Mouse (Mus musculus) liver, embryonic 11.5 days (tissue): Measurements from ENCODE around the gene Xrcc1. TPM values are rescaled to one million over a fixed set of nuclear protein-coding genes. Genes with fewer than 3 reads are reported as not detected.

Source experiments
- ATAC-seq: fragments of 200-750 bp; cut with Nextera tagmentation; replicated peaks from 2 replicates; pipeline ENCODE4 v1.8.0; 2017; ENCODE audit warnings: moderate number of reproducible peaks, mild to moderate bottlenecking, moderate TSS enrichment, moderate library complexity; ENCODE audit not compliant: low FRiP score
- DNase-seq: peaks from one replicate; pipeline ENCODE4 v3.0.0-alpha.2; 2017; ENCODE audit warnings: low spot score
- H3K27ac ChIP-seq: fragments of 300-500 bp; sonication (generic); 2 replicates; pipeline ENCODE4 v1.5.1; 2014; ENCODE audit warnings: mild to moderate bottlenecking, low read depth, low read length, control low read depth
- H3K27me3 ChIP-seq: fragments of 300-500 bp; sonication (generic); replicated peaks from 2 replicates; pipeline ENCODE4 v1.6.1; 2014; ENCODE audit warnings: low read length, mixed read lengths; ENCODE audit not compliant: control insufficient read depth, insufficient read depth
- H3K36me3 ChIP-seq: fragments of 300-500 bp; sonication (generic); 2 replicates; pipeline ENCODE4 v1.6.1; 2014; ENCODE audit warnings: mild to moderate bottlenecking, low read length, moderate library complexity, mixed read lengths; ENCODE audit not compliant: control insufficient read depth, insufficient read depth
- H3K4me1 ChIP-seq: fragments of 300-500 bp; sonication (generic); replicated peaks from 2 replicates; pipeline ENCODE4 v1.6.1; 2014; ENCODE audit warnings: low read length, mixed read lengths; ENCODE audit not compliant: control insufficient read depth, insufficient read depth
- H3K4me2 ChIP-seq: fragments of 300-500 bp; sonication (generic); 2 replicates; pipeline ENCODE4 v1.6.1; 2014; ENCODE audit warnings: mild to moderate bottlenecking, control low read depth, moderate library complexity
- H3K4me3 ChIP-seq: fragments of 300-500 bp; sonication (generic); 2 replicates; pipeline ENCODE4 v1.5.1; 2014; ENCODE audit warnings: low read depth, low read length, control low read depth
- H3K9ac ChIP-seq: fragments of 300-500 bp; sonication (generic); 2 replicates; pipeline ENCODE4 v1.6.1; 2014; ENCODE audit warnings: low read depth, low read length, control low read depth
- H3K9me3 ChIP-seq: fragments of 300-500 bp; sonication (generic); 2 replicates; pipeline ENCODE4 v1.6.1; 2016; ENCODE audit warnings: low read length, inconsistent platforms, mixed read lengths; ENCODE audit not compliant: control insufficient read depth
- WGBS: fragments of 180-500 bp; shearing (Covaris S2); extraction: QIAGEN DNeasy Blood & Tissue Kit; methylation state at CpG from one replicate; pipeline ENCODE4 v1.1.7; 2014; 5-methylcytosine and 5-hydroxymethylcytosine counted together
- polyA plus RNA-seq: library from polyadenylated mRNA; unstranded; fragments of >200 nt; fragmentation: Nextera tagmentation; extraction: Ambion mirVana; gene quantifications from 2 replicates; pipeline ENCODE4 v1.2.1, GENCODE M21; 2014

Xrcc1 gene
- polyA plus RNA-seq, 1 experiment from 2014 or later, result 102 TPM

DNA sequence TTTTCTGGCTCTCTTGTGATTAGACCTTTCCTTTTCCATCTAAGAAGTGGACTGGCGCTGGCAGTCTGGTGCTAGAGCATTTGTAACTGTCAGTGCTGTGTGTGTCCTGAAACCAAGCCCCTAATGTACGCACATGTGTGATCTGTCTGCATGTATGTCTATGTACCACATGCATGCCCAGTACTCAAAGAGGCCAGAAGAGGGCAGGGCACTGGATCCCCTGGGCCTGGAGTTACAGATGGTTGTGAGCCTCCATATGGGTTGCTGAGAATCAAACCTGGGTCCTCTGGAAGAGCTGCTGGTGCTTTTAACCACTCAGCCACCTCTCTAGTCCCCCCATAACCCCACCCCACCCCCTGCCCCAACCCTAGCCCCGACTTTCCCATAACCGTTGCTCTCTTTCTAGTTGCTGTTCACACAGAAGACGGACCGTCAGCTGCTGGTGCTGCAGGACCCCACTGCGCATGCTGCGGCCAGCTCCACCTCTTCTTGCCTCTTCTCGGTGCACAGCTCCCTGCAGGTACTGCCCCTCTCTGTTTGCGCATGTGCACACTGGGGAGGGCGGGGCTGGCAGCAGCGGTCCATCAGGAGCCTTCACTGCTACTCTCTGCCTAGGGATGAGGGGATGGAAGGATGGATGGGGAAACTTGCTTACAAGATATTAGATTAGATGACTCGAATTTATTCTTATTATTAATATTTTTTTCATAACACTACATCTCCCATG lies 73.7 kb downstream of the Xrcc1 start:
- Histone ChIP-seq H3K36me3 (peaks cover 4% of the 10 kb centered on the region), H3K4me1 (peaks cover 3% of the 10 kb centered on the region), H3K9me3 (peaks cover 4% of the 10 kb centered on the region; the same call in 1 of the 2 replicates), H3K27me3 (no peaks in the 10 kb centered on the region), H3K4me2 (no peak overlapping the region), H3K27ac (no peak overlapping the region), H3K9ac (no peak overlapping the region), H3K4me3 (no peak overlapping the region)
- WGBS, result 77% methylated on average over 13 of the region's 13 CpGs
- ATAC-seq, result no peak
- no peak for DNase-seq

DNA sequence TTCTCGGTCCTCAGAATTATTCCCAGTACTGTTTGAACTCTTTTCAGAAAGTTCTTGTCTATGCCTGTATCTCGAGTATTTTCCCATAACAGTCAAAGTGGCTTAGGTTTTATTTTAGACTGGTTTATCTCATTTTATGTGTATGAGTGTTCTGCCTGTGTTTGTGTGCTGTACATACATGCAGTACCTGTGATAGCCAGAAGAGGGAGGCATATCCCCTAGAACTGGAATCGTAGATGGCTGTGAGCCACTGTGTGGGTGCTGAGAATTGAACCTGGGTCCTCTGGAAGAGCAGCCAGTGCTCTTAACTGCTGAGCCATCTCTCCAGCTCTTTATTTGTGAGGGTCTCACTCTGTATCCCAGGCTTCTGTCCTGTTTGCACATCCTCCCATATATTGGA lies 75.1 kb downstream of the Xrcc1 start:
- ATAC-seq (no peak), DNase-seq (no peak)
- Histone ChIP-seq H3K27ac (no peak overlapping the region), H3K36me3 (peaks cover 4% of the 10 kb centered on the region), H3K4me1 (peaks cover 3% of the 10 kb centered on the region), H3K4me2 (no peak overlapping the region), H3K9me3 (peaks cover 4% of the 10 kb centered on the region; the same call in 1 of the 2 replicates), H3K9ac (no peak overlapping the region), H3K27me3 (no peaks in the 10 kb centered on the region), H3K4me3 (no peak overlapping the region)
- WGBS, result 81% methylated on average over 3 of the region's 3 CpGs

GRCm38 (mm10) chr7:24622967-24623366 lies 76.9 kb downstream of the Xrcc1 start:
- 75% methylated on average over 6 of the region's 6 CpGs for WGBS
- DNase-seq (no peak), ATAC-seq (no peak)
- Histone ChIP-seq H3K9ac (no peak overlapping the region), H3K36me3 (peaks cover 4% of the 10 kb centered on the region), H3K27me3 (no peaks in the 10 kb centered on the region), H3K4me2 (no peak overlapping the region), H3K9me3 (peaks cover 4% of the 10 kb centered on the region; the same call in 1 of the 2 replicates), H3K4me3 (no peak overlapping the region), H3K27ac (no peak overlapping the region), H3K4me1 (no peaks in the 10 kb centered on the region; the same call in 1 of the 2 replicates)

Other genes with a start within 250 kb of the Xrcc1 start
- gene Zfp61, start 245.1 kb upstream of the Xrcc1 start, polyA plus RNA-seq, result 10.8 and 13.2 TPM in 2 replicates
- 5.6 and 5.8 TPM in 2 replicates for gene Zfp94, start 229.6 kb upstream of the Xrcc1 start, polyA plus RNA-seq
- gene Tescl, start 212.4 kb upstream of the Xrcc1 start, polyA plus RNA-seq, result 0.22 TPM in 1 of 2 replicates, not detected in the other
- not detected in 2 replicates for gene Lypd5, start 197.1 kb upstream of the Xrcc1 start, polyA plus RNA-seq
- 119 and 123 TPM in 2 replicates for gene Kcnn4, start 176.0 kb upstream of the Xrcc1 start, polyA plus RNA-seq
- 30.2 and 34.8 TPM in 2 replicates for gene Smg9, start 146.7 kb upstream of the Xrcc1 start, polyA plus RNA-seq
- not detected in 2 replicates for gene Irgc1, start 94.0 kb upstream of the Xrcc1 start, polyA plus RNA-seq
- 5.6 and 5.7 TPM in 2 replicates for gene Plaur, start 83.8 kb upstream of the Xrcc1 start, polyA plus RNA-seq
- 0.25 and 0.27 TPM in 2 replicates for gene Cadm4, start 64.3 kb upstream of the Xrcc1 start, polyA plus RNA-seq
- 20.3 and 23.0 TPM in 2 replicates for gene Zfp428, start 39.3 kb upstream of the Xrcc1 start, polyA plus RNA-seq
- gene AC161166.1, start 33.8 kb upstream of the Xrcc1 start, polyA plus RNA-seq, result 0.34 TPM in 1 of 2 replicates, not detected in the other
- 3.5 and 4.1 TPM in 2 replicates for gene Irgq, start 15.6 kb upstream of the Xrcc1 start, polyA plus RNA-seq
- not detected in 2 replicates for gene Pinlyp, start 171 bp upstream of the Xrcc1 start, polyA plus RNA-seq
- 20.7 and 21.9 TPM in 2 replicates for gene Ethe1, start 41.3 kb downstream of the Xrcc1 start, polyA plus RNA-seq
- gene Zfp575, start 41.4 kb downstream of the Xrcc1 start, polyA plus RNA-seq, result 0.65 and 0.82 TPM in 2 replicates
- gene Phldb3, start 64.5 kb downstream of the Xrcc1 start, polyA plus RNA-seq, result 0.13 and 0.14 TPM in 2 replicates
- 0.10 TPM in 1 of 2 replicates, not detected in the other for gene Lypd3, start 90.3 kb downstream of the Xrcc1 start, polyA plus RNA-seq
- not detected in 2 replicates for gene Tex101, start 130.4 kb downstream of the Xrcc1 start, polyA plus RNA-seq
- not detected in 2 replicates for gene BC049730, start 163.0 kb downstream of the Xrcc1 start, polyA plus RNA-seq
- not detected in 2 replicates for gene Gm4763, start 180.6 kb downstream of the Xrcc1 start, polyA plus RNA-seq
- 0.31 and 0.33 TPM in 2 replicates for gene Cd177, start 214.0 kb downstream of the Xrcc1 start, polyA plus RNA-seq
- gene Ceacam10, start 230.9 kb downstream of the Xrcc1 start, polyA plus RNA-seq, result not detected in 2 replicates